Mouse (Mus musculus) ES-E14 (cell line): ENCODE data around the gene Pcgf6. TPM values are rescaled to one million over a fixed set of nuclear protein-coding genes. Genes with fewer than 3 reads are reported as not detected.

ENCODE experiments used
- DNase-seq: peaks from one replicate; pipeline ENCODE4 v3.0.0-alpha.2; 2013; ENCODE audit warnings: low read depth, low spot score
- H3K27ac ChIP-seq: 2 replicates; pipeline ENCODE4 v1.5.1; 2012; ENCODE audit warnings: low read depth, mild to moderate bottlenecking, low read length, moderate library complexity, mixed read lengths; ENCODE audit not compliant: poor library complexity, insufficient read depth, severe bottlenecking
- H3K36me3 ChIP-seq: 2 replicates; pipeline ENCODE4 v1.6.1; 2012; ENCODE audit warnings: mild to moderate bottlenecking, low read length, moderate library complexity, mixed read lengths; ENCODE audit not compliant: control insufficient read depth, poor library complexity, insufficient read depth, severe bottlenecking
- H3K4me1 ChIP-seq, 2 experiments: fragments of 150-350 bp in 1 of 2; sonication (generic) in 1 of 2; 2 replicates each; pipeline ENCODE4 v1.6.1; 2012; ENCODE audit warnings: low read length in 2 of 2, mild to moderate bottlenecking in 1 of 2, mixed read lengths in 1 of 2; ENCODE audit not compliant: control insufficient read depth in 2 of 2, insufficient read depth in 2 of 2, poor library complexity in 1 of 2
- H3K4me3 ChIP-seq, 2 experiments: fragments of 150-350 bp in 1 of 2; sonication (generic) in 1 of 2; 2 replicates each; pipeline ENCODE4 v1.5.1; 2012; ENCODE audit warnings: low read length in 2 of 2, low read depth in 1 of 2, mild to moderate bottlenecking in 1 of 2, mixed read lengths in 1 of 2; ENCODE audit not compliant: insufficient read depth in 1 of 2, poor library complexity in 1 of 2, severe bottlenecking in 1 of 2
- H3K9ac ChIP-seq: 2 replicates; pipeline ENCODE4 v1.6.1; 2012; ENCODE audit warnings: low read depth, mild to moderate bottlenecking, low read length, mixed read lengths; ENCODE audit not compliant: poor library complexity, insufficient read depth, severe bottlenecking
- H3K9me3 ChIP-seq: fragments of 150-350 bp; sonication (generic); 2 replicates; pipeline ENCODE4 v1.6.1; 2012; ENCODE audit warnings: low read depth, mild to moderate bottlenecking, low read length; ENCODE audit not compliant: control insufficient read depth, insufficient read depth
- CHD2 ChIP-seq: IDR thresholded peaks from 2 replicates; pipeline ENCODE4 v1.6.1; 2014; ENCODE audit warnings: mild to moderate bottlenecking, low read depth, low read length, inconsistent platforms
- HCFC1 ChIP-seq: IDR thresholded peaks from 2 replicates; pipeline ENCODE4 v1.6.1; 2012; ENCODE audit warnings: low read length, inconsistent platforms, borderline replicate concordance; ENCODE audit not compliant: insufficient read depth
- MAFK ChIP-seq: IDR thresholded peaks from 2 replicates; pipeline ENCODE4 v1.6.1; 2014; ENCODE audit warnings: mild to moderate bottlenecking, low read depth, low read length, inconsistent platforms; ENCODE audit not compliant: insufficient read depth
- ZC3H11A ChIP-seq: IDR thresholded peaks from 2 replicates; pipeline ENCODE4 v1.6.1; 2012; ENCODE audit warnings: low read depth, mild to moderate bottlenecking, inconsistent platforms, low read length, borderline replicate concordance
- ZNF384 ChIP-seq: IDR thresholded peaks from 2 replicates; pipeline ENCODE4 v1.6.1; 2012; ENCODE audit warnings: low read depth, low read length, inconsistent platforms
- in situ Hi-C, 2 experiments: fragments of 600-800 bp; cut with MboI; formaldehyde crosslinking; loops; one replicate each; pipeline ENCODE4 v1.15.1; 2025; ENCODE audit warnings: low sequenced_read_pairs in 2 of 2, inconsistent platforms in 1 of 2; ENCODE audit not compliant: unreplicated experiment in 2 of 2
- total RNA-seq: library from RNA; depleted of rRNA; stranded (reverse); fragments of 300-350 nt; gene quantifications from 2 replicates; pipeline ENCODE4 v1.2.3, GENCODE M21; 2012

Gene Pcgf6
- total RNA-seq, 1 experiment, result 40.2 TPM

DNA sequence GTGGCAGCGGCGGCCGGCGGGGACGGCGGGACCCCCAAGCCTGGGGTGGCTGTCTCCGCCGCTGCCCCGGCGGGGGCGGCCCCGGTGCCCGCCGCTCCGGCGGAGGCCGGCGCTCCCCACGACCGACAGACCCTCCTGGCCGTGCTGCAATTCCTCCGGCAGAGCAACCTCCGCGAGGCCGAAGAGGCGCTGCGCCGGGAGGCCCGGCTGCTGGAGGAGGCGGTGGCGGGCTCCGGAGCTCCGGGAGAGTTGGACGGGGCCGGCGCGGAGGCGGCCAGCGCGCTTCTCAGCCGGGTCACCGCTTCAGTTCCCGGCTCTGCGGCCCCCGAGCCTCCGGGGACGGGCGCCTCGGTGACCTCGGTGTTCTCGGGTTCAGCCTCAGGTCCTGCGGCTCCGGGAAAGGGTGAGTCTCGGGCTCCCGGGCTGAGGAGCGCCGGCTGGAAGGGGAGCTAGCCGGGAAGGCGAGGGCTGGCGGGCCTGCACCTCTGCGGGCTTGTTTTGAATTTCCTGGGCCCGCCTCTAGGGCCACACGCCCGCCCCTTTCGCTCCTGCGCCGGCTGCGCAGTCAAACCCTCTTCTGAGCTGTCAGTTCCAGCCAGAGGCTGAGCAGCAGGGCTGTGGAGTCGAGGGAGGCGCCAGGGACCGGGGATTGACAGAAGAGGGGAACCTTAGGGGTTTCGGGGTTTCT lies 17.4 kb upstream of the Pcgf6 start:
- peak overlapping the region; percentile 70 for H3K27ac ChIP-seq
- no peak for TF ChIP-seq MAFK
- no peak for TF ChIP-seq ZNF384
- TF ChIP-seq ZC3H11A, result no peak
- TF ChIP-seq HCFC1, result no peak
- TF ChIP-seq CHD2, result no peak
- in situ Hi-C loops, result no loop called here

DNA sequence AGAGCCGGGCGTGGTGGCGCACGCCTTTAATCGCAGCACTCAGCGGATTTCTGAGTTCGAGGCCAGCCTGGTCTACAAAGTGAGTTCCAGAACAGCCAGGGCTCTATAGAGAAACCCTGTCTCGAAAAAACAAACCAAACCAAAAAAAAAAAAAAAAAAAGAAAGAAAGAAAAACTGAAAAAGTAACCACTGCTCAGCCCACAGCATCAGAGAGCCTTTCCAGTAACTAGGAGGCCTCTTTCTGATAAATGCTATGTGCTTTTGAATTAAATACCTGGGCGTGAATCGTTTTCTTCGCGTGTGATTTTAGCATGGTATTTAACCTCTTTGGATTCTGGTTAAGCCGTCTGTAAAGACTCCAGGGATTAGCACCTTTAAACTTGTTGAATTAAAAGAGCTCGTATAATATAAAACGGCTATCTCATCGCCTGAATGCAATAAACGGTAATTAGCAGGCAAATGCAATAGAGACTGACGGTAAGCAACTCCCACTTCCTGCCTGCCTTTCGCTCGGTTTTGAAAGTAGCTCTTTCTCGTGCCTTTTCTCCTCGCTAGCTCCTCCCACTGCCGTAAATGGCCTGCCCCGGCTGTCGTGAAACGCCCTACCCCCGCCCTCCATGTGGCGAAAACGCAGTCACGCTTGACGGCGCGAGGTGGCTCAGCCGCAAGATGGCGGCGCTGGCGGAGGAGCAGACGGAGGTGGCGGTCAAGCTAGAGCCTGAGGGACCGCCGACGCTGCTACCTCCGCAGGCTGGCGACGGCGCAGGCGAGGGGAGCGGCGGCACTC lies 16.6 kb upstream of the Pcgf6 start, which contains the start of gene Taf5:
Gene Taf5 (plus strand): TSS at position 651 of the 787 bp plus-strand sequence.
- Histone ChIP-seq H3K9me3 (no peaks in the 10 kb centered on the region), H3K27ac (peak within 1 kb of the TSS; percentile 70), H3K36me3 (peaks cover 4% of the 10 kb centered on the region; the same call in 1 of the 2 replicates), H3K4me3 (peak within 1 kb of the TSS; percentile 89 to 90), H3K9ac (peak within 1 kb of the TSS; percentile 90), H3K4me1 (peaks cover 0 to 7% of the 10 kb centered on the region in 2 experiments; a peak in 1 of 4 replicates)
- peak; percentile 99 for DNase-seq
- in situ Hi-C loops, result no loop called here
- 0 out of 2 replicates have a peak, but pooled peaks have one; percentile 16 for TF ChIP-seq CHD2
- 0 out of 2 replicates have a peak, but pooled peaks have one; percentile 12 for TF ChIP-seq MAFK
- TF ChIP-seq HCFC1, result 0 out of 2 replicates have a peak, but pooled peaks have one; percentile 54
- TF ChIP-seq ZC3H11A, result no peak
- TF ChIP-seq ZNF384, result peak; percentile 92

More for the DNA sequence above, 17.4 kb upstream of the Pcgf6 start:
- peak overlapping the region; percentile 89 to 90 for H3K4me3 ChIP-seq
- peak overlapping the region; percentile 90 for H3K9ac ChIP-seq
- H3K4me1 ChIP-seq, result peaks cover 0 to 7% of the 10 kb centered on the region in 2 experiments; a peak in 1 of 4 replicates
- peaks cover 6% of the 10 kb centered on the region for H3K36me3 ChIP-seq
- DNase-seq, result peak; percentile 69
- H3K9me3 ChIP-seq, result no peaks in the 10 kb centered on the region

DNA sequence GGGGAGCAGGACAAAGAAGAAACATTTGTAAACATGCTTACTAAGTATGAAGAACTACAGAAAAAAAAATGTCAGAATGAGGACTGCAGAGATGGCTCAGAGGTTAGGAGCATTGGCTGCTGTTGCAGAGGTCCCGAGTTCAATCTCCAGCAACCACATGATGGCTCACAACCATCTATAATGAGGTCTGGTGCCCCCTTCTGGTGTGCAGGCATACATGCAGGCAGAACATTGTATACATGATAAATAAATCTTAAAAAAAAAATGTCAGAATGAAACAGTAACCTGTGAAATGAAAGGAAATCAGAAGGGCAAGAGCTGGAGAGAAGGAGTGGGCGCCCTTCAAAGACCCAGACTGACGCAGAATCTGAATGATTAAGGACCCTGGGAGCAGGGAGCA lies 15.2 kb upstream of the Pcgf6 start:
- Histone ChIP-seq H3K9ac (no peak overlapping the region), H3K36me3 (0 out of 2 replicates have a peak, but pooled peaks cover 2% of the 10 kb centered on the region), H3K27ac (no peak overlapping the region), H3K4me3 (no peak overlapping the region), H3K4me1 (peaks cover 0 to 7% of the 10 kb centered on the region in 2 experiments; a peak in 1 of 4 replicates), H3K9me3 (no peaks in the 10 kb centered on the region)
- in situ Hi-C loops, result no loop called here
- DNase-seq, result no peak
- TF ChIP-seq MAFK, result no peak
- TF ChIP-seq ZC3H11A, result no peak
- TF ChIP-seq HCFC1, result no peak
- TF ChIP-seq ZNF384, result no peak
- TF ChIP-seq CHD2, result no peak

DNA sequence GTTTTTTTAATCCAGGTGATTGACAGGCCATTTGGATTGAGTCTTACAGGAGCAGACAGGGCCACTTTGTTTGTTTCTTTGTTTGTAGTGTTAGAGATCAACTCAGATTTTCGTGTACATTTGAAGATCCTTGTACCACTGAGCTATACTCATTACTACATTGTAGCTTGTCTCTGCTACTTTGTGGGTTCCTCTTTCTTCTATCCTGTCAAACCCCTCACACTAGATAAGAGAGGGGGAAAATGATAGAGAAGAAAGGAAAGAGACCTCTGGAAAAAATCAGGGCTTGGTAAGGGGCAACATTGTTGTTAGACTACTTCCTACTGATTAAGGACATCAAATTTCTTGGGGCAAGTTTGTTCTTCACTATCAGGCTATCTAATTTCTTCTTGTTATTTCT lies 7.0 kb upstream of the Pcgf6 start:
- no peaks in the 10 kb centered on the region for H3K4me1 ChIP-seq
- H3K36me3 ChIP-seq, result no peaks in the 10 kb centered on the region
- in situ Hi-C loops, result no loop called here
- no peak for DNase-seq
- H3K27ac ChIP-seq, result no peak overlapping the region
- H3K4me3 ChIP-seq, result no peak overlapping the region
- H3K9ac ChIP-seq, result no peak overlapping the region
- no peaks in the 10 kb centered on the region for H3K9me3 ChIP-seq
- TF ChIP-seq MAFK (no peak), ZNF384 (no peak), CHD2 (no peak), HCFC1 (no peak), ZC3H11A (no peak)
